Mouse (Mus musculus) ES-CJ7 (cell line): Measurements from ENCODE around the gene Oxld1.
"Not testable (repeated sequence)": the region's sequence is repeated elsewhere in the genome, so short reads cannot be mapped to it uniquely, and the experiment has no call there.

Experiments used
- DNase-seq: peaks from one replicate; pipeline ENCODE4 v3.0.0; 2011; ENCODE audit warnings: low read depth, low spot score

Gene Oxld1

GRCm38 (mm10) chr11:120426727-120427126, 31.1 kb downstream of the Oxld1 start:
- DNase-seq, result no peak

- peak; percentile 90 for DNase-seq
Measured at GRCm38 (mm10) chr11:120423569-120424295, 34.1 kb downstream of the Oxld1 start.

- no peak for DNase-seq
Measured at GRCm38 (mm10) chr11:120422651-120423568, 35.0 kb downstream of the Oxld1 start.

- no peak for DNase-seq
Measured at GRCm38 (mm10) chr11:120418592-120418991, 39.3 kb downstream of the Oxld1 start.

- DNase-seq, result no peak
Measured at GRCm38 (mm10) chr11:120417852-120418251, 40.0 kb downstream of the Oxld1 start.

GRCm38 (mm10) chr11:120413621-120414020, 44.2 kb downstream of the Oxld1 start:
- DNase-seq, result not testable (repeated sequence)
